Mouse (Mus musculus) MEL (cell line): ENCODE measurements around the gene Bcat2. TPM values are rescaled to one million over a fixed set of nuclear protein-coding genes. Genes with fewer than 3 reads are reported as not detected.
A peak's percentile ranks its signal among the peaks of the same experiment; 100 is the strongest.

ENCODE experiments used
- DNase-seq: peaks from one replicate; pipeline ENCODE4 v3.0.0; 2011; ENCODE audit warnings: low read depth, low spot score
- H3K27ac ChIP-seq: 2 replicates; pipeline ENCODE4 v1.5.1; 2012; ENCODE audit warnings: low read depth, mild to moderate bottlenecking, control low read depth, low read length, moderate library complexity; ENCODE audit not compliant: control insufficient read depth
- H3K27me3 ChIP-seq, 2 experiments: fragments of 150-350 bp in 1 of 2; sonication (generic) in 1 of 2; 2 replicates each; pipeline ENCODE4 v1.6.1; 2012; ENCODE audit warnings: low read length in 2 of 2, mild to moderate bottlenecking in 2 of 2, improper control_type of control experiment in 1 of 2, moderate library complexity in 1 of 2; ENCODE audit not compliant: insufficient read depth in 2 of 2, control insufficient read depth in 1 of 2
- H3K36me3 ChIP-seq, 2 experiments: 2 replicates each; pipeline ENCODE4 v1.6.1; 2012 to 2014; ENCODE audit warnings: low read length in 2 of 2, improper control_type of control experiment in 1 of 2, inconsistent platforms in 1 of 2, mild to moderate bottlenecking in 1 of 2; ENCODE audit not compliant: insufficient read depth in 2 of 2, control insufficient read depth in 1 of 2
- H3K4me1 ChIP-seq, 2 experiments: fragments of 150-350 bp in 1 of 2; sonication (generic) in 1 of 2; 2 replicates each; pipeline ENCODE4 v1.6.1; 2012; ENCODE audit warnings: low read length in 2 of 2, improper control_type of control experiment in 1 of 2, mild to moderate bottlenecking in 1 of 2; ENCODE audit not compliant: insufficient read depth in 2 of 2, control insufficient read depth in 1 of 2
- H3K4me3 ChIP-seq, 2 experiments: fragments of 150-350 bp in 1 of 2; sonication (generic) in 1 of 2; 2 replicates each; pipeline ENCODE4 v1.5.1; 2012; ENCODE audit warnings: low read depth in 2 of 2, low read length in 2 of 2, mild to moderate bottlenecking in 2 of 2, moderate library complexity in 2 of 2, control low read depth in 1 of 2, improper control_type of control experiment in 1 of 2; ENCODE audit not compliant: control insufficient read depth in 1 of 2, insufficient read depth in 1 of 2
- H3K79me2 ChIP-seq: 2 replicates; pipeline ENCODE4 v1.6.1; 2012; ENCODE audit warnings: mild to moderate bottlenecking, low read length, moderate library complexity; ENCODE audit not compliant: control insufficient read depth, poor library complexity, insufficient read depth
- H3K9ac ChIP-seq: 2 replicates; pipeline ENCODE4 v1.6.1; 2012; ENCODE audit warnings: low read depth, mild to moderate bottlenecking, control low read depth, low read length, moderate library complexity; ENCODE audit not compliant: control insufficient read depth, poor library complexity, severe bottlenecking
- H3K9me3 ChIP-seq: fragments of 150-350 bp; sonication (generic); replicated peaks from 2 replicates; pipeline ENCODE4 v1.6.1; 2012; ENCODE audit warnings: mild to moderate bottlenecking, low read length, improper control_type of control experiment, moderate library complexity; ENCODE audit not compliant: insufficient read depth
- BHLHE40 ChIP-seq: IDR thresholded peaks from 2 replicates; pipeline ENCODE4 v1.6.1; 2012; ENCODE audit warnings: low read depth, mild to moderate bottlenecking, inconsistent platforms, low read length, improper control_type of control experiment, borderline replicate concordance
- CHD2 ChIP-seq: IDR thresholded peaks from 2 replicates; pipeline ENCODE4 v1.6.1; 2011; ENCODE audit warnings: low read length, improper control_type of control experiment
- CTCF ChIP-seq, 3 experiments: IDR thresholded peaks in 2 of 3; conservative IDR thresholded peaks in 1 of 3; 2 replicates each; pipeline ENCODE4 v1.5.1; 2011 to 2012; ENCODE audit warnings: low read length in 3 of 3, low read depth in 2 of 3, mild to moderate bottlenecking in 2 of 3, improper control_type of control experiment in 1 of 3, inconsistent platforms in 1 of 3, mixed read lengths in 1 of 3, moderate library complexity in 1 of 3; ENCODE audit not compliant: control insufficient read depth in 1 of 3, insufficient read depth in 1 of 3, poor library complexity in 1 of 3, severe bottlenecking in 1 of 3
- GABPA ChIP-seq: IDR thresholded peaks from 2 replicates; pipeline ENCODE4 v1.6.1; 2012; ENCODE audit warnings: low read depth, mild to moderate bottlenecking, inconsistent platforms, low read length, improper control_type of control experiment, moderate library complexity
- GATA1 ChIP-seq: IDR thresholded peaks from 2 replicates; pipeline ENCODE4 v1.6.1; 2011; ENCODE audit warnings: low read depth, low read length, improper control_type of control experiment
- HCFC1 ChIP-seq: IDR thresholded peaks from 2 replicates; pipeline ENCODE4 v1.6.1; 2012; ENCODE audit warnings: low read depth, mild to moderate bottlenecking, inconsistent platforms, low read length, improper control_type of control experiment, moderate library complexity
- KAT2A ChIP-seq: conservative IDR thresholded peaks from 2 replicates; pipeline ENCODE4 v1.6.1; 2012; ENCODE audit warnings: low read depth, low read length, improper control_type of control experiment, inconsistent platforms
- MAFK ChIP-seq: IDR thresholded peaks from 2 replicates; pipeline ENCODE4 v1.6.1; 2011; ENCODE audit warnings: low read depth, mild to moderate bottlenecking, low read length, improper control_type of control experiment, borderline replicate concordance
- MAX ChIP-seq: IDR thresholded peaks from 2 replicates; pipeline ENCODE4 v1.6.1; 2011; ENCODE audit warnings: low read length, improper control_type of control experiment
- MXI1 ChIP-seq: IDR thresholded peaks from 2 replicates; pipeline ENCODE4 v1.6.1; 2011; ENCODE audit warnings: mild to moderate bottlenecking, low read depth, low read length, improper control_type of control experiment
- MYB ChIP-seq: IDR thresholded peaks from 2 replicates; pipeline ENCODE4 v1.6.1; 2011; ENCODE audit warnings: mild to moderate bottlenecking, low read depth, low read length, improper control_type of control experiment
- MYC ChIP-seq: IDR thresholded peaks from 2 replicates; pipeline ENCODE4 v1.6.1; 2011; ENCODE audit warnings: low read depth, mild to moderate bottlenecking, low read length, improper control_type of control experiment, moderate library complexity
- NELFE ChIP-seq: IDR thresholded peaks from 2 replicates; pipeline ENCODE4 v1.6.1; 2011; ENCODE audit warnings: low read depth, low read length, improper control_type of control experiment
- NRF1 ChIP-seq: IDR thresholded peaks from 2 replicates; pipeline ENCODE4 v1.6.1; 2014; ENCODE audit warnings: low read depth, mild to moderate bottlenecking, inconsistent platforms, low read length, improper control_type of control experiment, moderate library complexity; ENCODE audit not compliant: poor library complexity, insufficient read depth, severe bottlenecking
- POLR2AphosphoS5 ChIP-seq: IDR thresholded peaks from 2 replicates; pipeline ENCODE4 v1.6.1; 2012; ENCODE audit warnings: low read depth, borderline replicate concordance, mild to moderate bottlenecking, inconsistent platforms, low read length, moderate library complexity, mixed read lengths
- RAD21 ChIP-seq: IDR thresholded peaks from 2 replicates; pipeline ENCODE4 v1.6.1; 2011; ENCODE audit warnings: mild to moderate bottlenecking, low read depth, low read length, improper control_type of control experiment
- SIN3A ChIP-seq: IDR thresholded peaks from 2 replicates; pipeline ENCODE4 v1.6.1; 2012; ENCODE audit warnings: low read length, improper control_type of control experiment, inconsistent platforms
- SMC3 ChIP-seq: IDR thresholded peaks from 2 replicates; pipeline ENCODE4 v1.6.1; 2011; ENCODE audit warnings: low read depth, low read length, improper control_type of control experiment
- TAL1 ChIP-seq: IDR thresholded peaks from 2 replicates; pipeline ENCODE4 v1.6.1; 2012; ENCODE audit warnings: mild to moderate bottlenecking, inconsistent platforms, low read length, moderate library complexity, mixed read lengths
- USF1 ChIP-seq: IDR thresholded peaks from 2 replicates; pipeline ENCODE4 v1.6.1; 2014; ENCODE audit warnings: low read depth, mild to moderate bottlenecking, inconsistent platforms, low read length, improper control_type of control experiment, moderate library complexity
- ZC3H11A ChIP-seq: IDR thresholded peaks from 2 replicates; pipeline ENCODE4 v1.6.1; 2012; ENCODE audit warnings: low read depth, mild to moderate bottlenecking, inconsistent platforms, low read length, improper control_type of control experiment
- ZMIZ1 ChIP-seq: IDR thresholded peaks from 2 replicates; pipeline ENCODE4 v1.6.1; 2012; ENCODE audit warnings: low read depth, mild to moderate bottlenecking, inconsistent platforms, low read length, improper control_type of control experiment, moderate library complexity
- polyA plus RNA-seq, 2 experiments: library from polyadenylated mRNA; stranded (reverse) in 1 of 2; unstranded in 1 of 2; fragments of >175 nt in 1 of 2; fragments of >200 nt in 1 of 2; gene quantifications; 2 replicates each; pipeline versions ENCODE4 v1.2.1 to v1.2.4; 2012; ENCODE audit warnings: low replicate concordance in 2 of 2, low read depth in 1 of 2; ENCODE audit not compliant: insufficient read length in 2 of 2, insufficient read depth in 1 of 2, missing spikeins in 1 of 2
- total RNA-seq: library from RNA; depleted of rRNA; stranded (reverse); fragments of 300-350 nt; gene quantifications from 2 replicates; pipeline ENCODE4 v1.2.3, GENCODE M21; 2012

Gene Bcat2
- total and polyA plus RNA-seq, 3 experiments = 49.4 to 140 TPM; not detected in 1

DNA sequence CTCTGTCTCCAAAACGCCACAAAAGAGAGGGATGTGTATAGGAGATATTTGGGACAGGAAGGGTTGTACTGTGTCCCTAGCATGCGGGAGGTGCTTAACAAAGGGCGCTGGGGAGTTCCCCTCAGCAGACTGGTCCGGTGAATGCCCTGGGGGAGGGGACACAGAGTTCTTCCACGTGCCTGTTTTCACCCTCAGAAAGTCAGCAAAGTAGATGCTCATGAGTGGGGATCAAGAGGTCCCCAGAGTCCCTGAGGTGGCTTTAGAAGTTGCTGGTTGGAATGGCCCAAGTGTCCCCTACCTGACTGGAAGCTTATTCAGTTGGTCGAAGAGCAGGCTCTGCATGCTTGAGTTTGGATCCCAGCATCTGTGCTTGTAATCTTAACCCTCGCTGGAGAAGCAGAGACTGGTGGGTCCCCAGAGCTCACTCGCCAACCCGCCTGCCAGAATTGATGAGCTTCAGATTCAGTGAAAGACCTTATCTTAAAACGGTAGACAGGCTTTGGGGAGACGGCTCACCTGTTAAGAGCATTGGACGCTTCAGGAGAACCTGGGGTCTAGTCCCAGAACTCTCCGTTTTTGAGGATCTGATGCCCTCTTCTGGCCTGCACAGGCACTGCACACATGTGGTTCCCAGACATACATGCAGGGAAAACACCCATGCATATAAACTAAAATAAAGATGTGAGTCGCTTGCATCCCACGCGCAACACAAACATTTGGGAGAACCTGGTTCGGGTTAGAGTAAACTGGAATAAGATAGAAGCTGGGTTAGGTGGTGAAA, 8.9 kb upstream of the Bcat2 start:
- peak; percentile 87 for DNase-seq
- Histone ChIP-seq H3K4me1 (peaks cover 0 to 10% of the 10 kb centered on the region in 2 experiments; a peak in 2 of 4 replicates), H3K9ac (peak overlapping the region; percentile 72), H3K36me3 (0 out of 4 replicates have a peak, but pooled peaks cover 0 to 2% of the 10 kb centered on the region in 2 experiments), H3K27ac (peak overlapping the region; percentile 90), H3K4me3 (peak overlapping the region; percentile 53 to 60), H3K27me3 (no peaks in the 10 kb centered on the region), H3K9me3 (no peaks in the 10 kb centered on the region), H3K79me2 (no peaks in the 10 kb centered on the region; the same call in 1 of the 2 replicates)
- 0 out of 2 replicates have a peak, but pooled peaks have one; percentile 20 for TF ChIP-seq HCFC1
- TF ChIP-seq ZMIZ1 = no peak; the same call in 1 of the 2 replicates
- TF ChIP-seq SIN3A = peak; percentile 70; the same call in 1 of the 2 replicates
- no peak for TF ChIP-seq KAT2A
- peak; percentile 35; the same call in 1 of the 2 replicates for TF ChIP-seq BHLHE40
- no peak for TF ChIP-seq NRF1
- TF ChIP-seq GATA1 = no peak
- peak; percentile 71; the same call in 1 of the 2 replicates for TF ChIP-seq MYC
- TF ChIP-seq CHD2 = peak; percentile 16; the same call in 1 of the 2 replicates
- TF ChIP-seq USF1 = no peak
- TF ChIP-seq SMC3 = peak; percentile 62
- no peak for TF ChIP-seq GABPA
- TF ChIP-seq ZC3H11A = peak; percentile 53
- TF ChIP-seq MAX = peak; percentile 57; the same call in 1 of the 2 replicates
- TF ChIP-seq MXI1 = peak; percentile 61; the same call in 1 of the 2 replicates
- peak; percentile 72 to 76 (median 75) for TF ChIP-seq CTCF (IDR thresholded peaks at IDR 0.05 in 2 of 3, conservative IDR thresholded peaks at IDR 0.05 in 1 of 3; ENCODE audit: control insufficient read depth in 1 of 3, insufficient read depth in 1 of 3, low read depth in 2 of 3, low read length in 3 of 3, poor library complexity in 1 of 3, severe bottlenecking in 1 of 3)
- no peak for TF ChIP-seq POLR2AphosphoS5
- peak; percentile 75 for TF ChIP-seq RAD21
- TF ChIP-seq MAFK = no peak
- TF ChIP-seq TAL1 = no peak
- TF ChIP-seq NELFE = no peak
- TF ChIP-seq MYB = no peak
